Mouse (Mus musculus): Measurements from ENCODE around the gene Lig1. TPM values are rescaled to one million over a fixed set of nuclear protein-coding genes. Genes with fewer than 3 reads are reported as not detected.

The Lig1 gene
- polyA plus RNA-seq (2014; fragmentation: Illumina TruSeq; extraction: RNeasy Lipid Tissue Mini Kit (QIAGEN cat#74804); ENCODE audit: low read depth, low replicate concordance), result 10.1 TPM

GRCm38 (mm10) chr7:13277081-13277480, at the start of gene Lig1:
Gene Lig1 (plus strand): TSS chr7:13277283.

GRCm38 (mm10) chr7:13278308-13278891, 1.3 kb downstream of the Lig1 start, which contains the start of gene Zswim9:
Gene Zswim9 (minus strand): TSS chr7:13278721.

GRCm38 (mm10) chr7:13324316-13324715, 47.2 kb downstream of the Lig1 start, which contains the start of gene Pla2g4c:
Gene Pla2g4c (plus strand): TSS chr7:13324655.

Other genes starting within 250 kb of the Lig1 start
- gene Chmp2a, start 242.5 kb upstream of the Lig1 start, polyA plus RNA-seq (2014; fragmentation: Illumina TruSeq; extraction: RNeasy Lipid Tissue Mini Kit (QIAGEN cat#74804); ENCODE audit: low read depth, low replicate concordance), result 95.3 TPM
- gene Ube2m, start 239.0 kb upstream of the Lig1 start, polyA plus RNA-seq (2014; fragmentation: Illumina TruSeq; extraction: RNeasy Lipid Tissue Mini Kit (QIAGEN cat#74804); ENCODE audit: low read depth, low replicate concordance), result 41.1 TPM
- gene Mzf1, start 222.5 kb upstream of the Lig1 start, polyA plus RNA-seq (2014; fragmentation: Illumina TruSeq; extraction: RNeasy Lipid Tissue Mini Kit (QIAGEN cat#74804); ENCODE audit: low read depth, low replicate concordance), result 0.79 TPM
- gene Vmn1r85, start 182.1 kb upstream of the Lig1 start, polyA plus RNA-seq (2014; fragmentation: Illumina TruSeq; extraction: RNeasy Lipid Tissue Mini Kit (QIAGEN cat#74804); ENCODE audit: low read depth, low replicate concordance), result not detected
- gene Vmn1r86, start 157.4 kb upstream of the Lig1 start, polyA plus RNA-seq (2014; fragmentation: Illumina TruSeq; extraction: RNeasy Lipid Tissue Mini Kit (QIAGEN cat#74804); ENCODE audit: low read depth, low replicate concordance), result not detected
- gene Vmn1r87, start 137.1 kb upstream of the Lig1 start, polyA plus RNA-seq (2014; fragmentation: Illumina TruSeq; extraction: RNeasy Lipid Tissue Mini Kit (QIAGEN cat#74804); ENCODE audit: low read depth, low replicate concordance), result not detected
- gene Vmn1r88, start 117.7 kb upstream of the Lig1 start, polyA plus RNA-seq (2014; fragmentation: Illumina TruSeq; extraction: RNeasy Lipid Tissue Mini Kit (QIAGEN cat#74804); ENCODE audit: low read depth, low replicate concordance), result not detected
- gene Vmn1r89, start 64.3 kb upstream of the Lig1 start, polyA plus RNA-seq (2014; fragmentation: Illumina TruSeq; extraction: RNeasy Lipid Tissue Mini Kit (QIAGEN cat#74804); ENCODE audit: low read depth, low replicate concordance), result not detected
- 8.3 TPM for gene Zswim9, start 1.4 kb downstream of the Lig1 start, polyA plus RNA-seq (2014; fragmentation: Illumina TruSeq; extraction: RNeasy Lipid Tissue Mini Kit (QIAGEN cat#74804); ENCODE audit: low read depth, low replicate concordance)
- 3.4 TPM for gene Pla2g4c, start 47.4 kb downstream of the Lig1 start, polyA plus RNA-seq (2014; fragmentation: Illumina TruSeq; extraction: RNeasy Lipid Tissue Mini Kit (QIAGEN cat#74804); ENCODE audit: low read depth, low replicate concordance)
- gene Cabp5, start 120.8 kb downstream of the Lig1 start, polyA plus RNA-seq (2014; fragmentation: Illumina TruSeq; extraction: RNeasy Lipid Tissue Mini Kit (QIAGEN cat#74804); ENCODE audit: low read depth, low replicate concordance), result not detected
- not detected for gene Bsph1, start 173.6 kb downstream of the Lig1 start, polyA plus RNA-seq (2014; fragmentation: Illumina TruSeq; extraction: RNeasy Lipid Tissue Mini Kit (QIAGEN cat#74804); ENCODE audit: low read depth, low replicate concordance)

Measured in sigmoid colon, adult 10 weeks (tissue).